Mouse (Mus musculus): ENCODE data around the gene Gm4907.
"Not testable (repeated sequence)": the region's sequence is repeated elsewhere in the genome, so short reads cannot be mapped to it uniquely, and the experiment has no call there.

Gene Gm4907

GRCm38 (mm10) chrX:23882253-23882652, at the start of gene Gm4907:
Gene Gm4907, plus strand, starts transcription at chrX:23882553.
- not testable (repeated sequence) for DNase-seq (ENCODE audit: low read depth, low spot score)

GRCm38 (mm10) chrX:23833784-23834183, 48.6 kb upstream of the Gm4907 start:
- DNase-seq (ENCODE audit: low read depth, low spot score) = not testable (repeated sequence)

GRCm38 (mm10) chrX:23840921-23841320, 41.4 kb upstream of the Gm4907 start:
- DNase-seq (ENCODE audit: low read depth, low spot score) = no peak

GRCm38 (mm10) chrX:23954161-23954560, 71.8 kb downstream of the Gm4907 start:
- no peak for DNase-seq (ENCODE audit: low read depth, low spot score)
